Mouse (Mus musculus): ENCODE data around the gene Trappc10. TPM values are rescaled to one million over a fixed set of nuclear protein-coding genes. Genes with fewer than 3 reads are reported as not detected.

Trappc10 gene
- polyA plus RNA-seq, 1 experiment from 2014 or later: 13.3 TPM

- Histone ChIP-seq H3K9me3 (ENCODE audit: control insufficient read depth, low read length) (no peaks in the 10 kb centered on the region), H3K27me3 (replicated peaks; ENCODE audit: control insufficient read depth, insufficient read depth, low read length) (no peaks in the 10 kb centered on the region), H3K9ac (ENCODE audit: low read depth, low read length) (no peak overlapping the region), H3K4me3 (ENCODE audit: low read depth, low read length) (no peak overlapping the region), H3K36me3 (ENCODE audit: control insufficient read depth, insufficient read depth, low read length) (no peaks in the 10 kb centered on the region), H3K4me2 (no peak overlapping the region), H3K27ac (ENCODE audit: low read depth, low read length) (no peak overlapping the region), H3K4me1 (replicated peaks; ENCODE audit: control insufficient read depth, insufficient read depth, low read length) (peaks cover 15% of the 10 kb centered on the region)
- DNase-seq (ENCODE audit: low spot score) (no peak), ATAC-seq (replicated peaks; ENCODE audit: low FRiP score) (no peak)
- WGBS: 65% methylated on average over 11 of the region's 11 CpGs
Observed at GRCm38 (mm10) chr10:78139572-78140250, 104.7 kb downstream of the Trappc10 start.

- no peak for ATAC-seq (replicated peaks; ENCODE audit: low FRiP score)
- no peak overlapping the region for H3K4me2 ChIP-seq
- WGBS: 52% methylated on average over 14 of the region's 14 CpGs
- no peaks in the 10 kb centered on the region for H3K27me3 ChIP-seq (replicated peaks; ENCODE audit: control insufficient read depth, insufficient read depth, low read length)
- no peak overlapping the region for H3K9ac ChIP-seq (ENCODE audit: low read depth, low read length)
- H3K36me3 ChIP-seq (ENCODE audit: control insufficient read depth, insufficient read depth, low read length): no peaks in the 10 kb centered on the region
- H3K9me3 ChIP-seq (ENCODE audit: control insufficient read depth, low read length): no peaks in the 10 kb centered on the region
- DNase-seq (ENCODE audit: low spot score): no peak
- peaks cover 20% of the 10 kb centered on the region for H3K4me1 ChIP-seq (replicated peaks; ENCODE audit: control insufficient read depth, insufficient read depth, low read length)
- H3K4me3 ChIP-seq (ENCODE audit: low read depth, low read length): no peak overlapping the region
- peak overlapping the region; percentile 61 for H3K27ac ChIP-seq (ENCODE audit: low read depth, low read length)
Observed at GRCm38 (mm10) chr10:78138812-78139523, 105.5 kb downstream of the Trappc10 start.

GRCm38 (mm10) chr10:78137191-78137590 lies 107.2 kb downstream of the Trappc10 start:
- no peak for DNase-seq (ENCODE audit: low spot score)
- no peaks in the 10 kb centered on the region for H3K9me3 ChIP-seq (ENCODE audit: control insufficient read depth, low read length)
- H3K4me1 ChIP-seq (replicated peaks; ENCODE audit: control insufficient read depth, insufficient read depth, low read length): peaks cover 20% of the 10 kb centered on the region
- no peak for ATAC-seq (replicated peaks; ENCODE audit: low FRiP score)
- H3K36me3 ChIP-seq (ENCODE audit: control insufficient read depth, insufficient read depth, low read length): no peaks in the 10 kb centered on the region
- H3K27me3 ChIP-seq (replicated peaks; ENCODE audit: control insufficient read depth, insufficient read depth, low read length): no peaks in the 10 kb centered on the region
- H3K27ac ChIP-seq (ENCODE audit: low read depth, low read length): no peak overlapping the region
- WGBS: 77% methylated on average over 3 of the region's 3 CpGs
- H3K4me3 ChIP-seq (ENCODE audit: low read depth, low read length): no peak overlapping the region
- H3K9ac ChIP-seq (ENCODE audit: low read depth, low read length): no peak overlapping the region
- H3K4me2 ChIP-seq: no peak overlapping the region

Other genes starting within 250 kb of the Trappc10 start
- gene Pfkl, start 234.6 kb downstream of the Trappc10 start, polyA plus RNA-seq (2014; fragmentation: Nextera tagmentation; extraction: Ambion mirVana): 245 and 255 TPM in 2 replicates
- not detected in 2 replicates for gene Dnmt3l, start 202.7 kb downstream of the Trappc10 start, polyA plus RNA-seq (2014; fragmentation: Nextera tagmentation; extraction: Ambion mirVana)
- gene Aire, start 201.0 kb downstream of the Trappc10 start, polyA plus RNA-seq (2014; fragmentation: Nextera tagmentation; extraction: Ambion mirVana): 0.16 and 0.51 TPM in 2 replicates
- 3.5 and 4.2 TPM in 2 replicates for gene Icosl, start 175.3 kb downstream of the Trappc10 start, polyA plus RNA-seq (2014; fragmentation: Nextera tagmentation; extraction: Ambion mirVana)
- 22.9 and 24.3 TPM in 2 replicates for gene D10Jhu81e, start 74.9 kb downstream of the Trappc10 start, polyA plus RNA-seq (2014; fragmentation: Nextera tagmentation; extraction: Ambion mirVana)
- 30.8 and 35.0 TPM in 2 replicates for gene Pwp2, start 59.5 kb downstream of the Trappc10 start, polyA plus RNA-seq (2014; fragmentation: Nextera tagmentation; extraction: Ambion mirVana)
- 28.7 and 32.8 TPM in 2 replicates for gene Agpat3, start 107.8 kb upstream of the Trappc10 start, polyA plus RNA-seq (2014; fragmentation: Nextera tagmentation; extraction: Ambion mirVana)
- gene Rrp1, start 168.4 kb upstream of the Trappc10 start, polyA plus RNA-seq (2014; fragmentation: Nextera tagmentation; extraction: Ambion mirVana): 277 and 293 TPM in 2 replicates
- 134 and 148 TPM in 2 replicates for gene Cstb, start 181.0 kb upstream of the Trappc10 start, polyA plus RNA-seq (2014; fragmentation: Nextera tagmentation; extraction: Ambion mirVana)
- 10.6 and 11.3 TPM in 2 replicates for gene Pdxk, start 220.3 kb upstream of the Trappc10 start, polyA plus RNA-seq (2014; fragmentation: Nextera tagmentation; extraction: Ambion mirVana)

All from liver, embryonic 11.5 days (tissue).